Mouse (Mus musculus) heart, postnatal 0 days (tissue): ENCODE data around the gene Nlrp9b.

ENCODE experiments used
- CTCF ChIP-seq: IDR thresholded peaks from 2 replicates; pipeline ENCODE4 v1.5.1; 2016; ENCODE audit warnings: antibody characterized with exemption, control low read depth, low read depth
- EP300 ChIP-seq: IDR thresholded peaks from 2 replicates; pipeline ENCODE4 v1.6.1; 2016; ENCODE audit warnings: antibody characterized with exemption, low read depth

DNA sequence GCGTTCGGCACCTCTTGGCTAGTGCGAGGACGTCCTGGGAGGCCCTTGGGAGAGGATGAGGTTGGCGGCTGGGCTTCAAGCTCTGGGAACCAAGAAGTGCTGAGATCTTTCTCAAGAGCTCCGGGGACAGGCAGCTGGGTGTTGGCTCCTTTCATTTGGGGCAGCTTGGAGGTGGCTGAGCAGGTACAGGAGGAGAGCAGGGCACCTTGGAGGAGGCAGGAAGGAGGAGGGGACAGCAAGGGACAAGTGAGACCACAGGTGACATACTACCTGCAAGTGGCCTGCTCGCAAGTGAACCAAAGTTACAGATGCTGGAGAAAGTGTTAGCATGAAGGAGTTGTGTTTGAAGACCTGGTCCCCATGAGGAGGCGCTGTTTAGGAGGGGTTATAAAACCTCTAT lies 46.6 kb upstream of the Nlrp9b start:
- TF ChIP-seq CTCF: no peak
- no peak for TF ChIP-seq EP300
